8 mouse cellular contexts compared by ENCODE assay signal in the genomic region with DNA sequence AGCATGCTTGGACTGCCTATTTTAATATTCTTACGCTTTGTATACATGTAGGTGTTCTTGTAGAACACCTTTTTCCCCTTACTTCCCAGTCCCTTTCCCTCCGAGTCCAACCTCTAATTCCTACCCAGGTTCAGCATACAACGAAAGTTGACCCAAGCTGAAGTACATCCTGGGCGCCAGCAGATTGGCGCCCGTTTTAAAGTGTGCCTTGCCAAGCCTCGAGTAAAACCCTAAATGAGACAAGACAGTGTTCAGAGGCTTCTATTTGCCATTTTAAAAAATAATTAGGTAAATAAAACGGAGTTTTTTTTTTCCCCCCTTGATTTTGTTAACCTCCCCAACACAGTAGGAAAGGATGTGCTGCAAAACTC. TPM values are rescaled to one million over a fixed set of nuclear protein-coding genes. Genes with fewer than 3 reads are reported as not detected.
A peak's percentile ranks its signal among the peaks of the same experiment; 100 is the strongest.
DNase-seq lines count a peak whose midpoint lies in the region; ATAC-seq and TF ChIP-seq lines count a peak whose summit lies in the region.

No protein-coding gene starts in this region.

- H3K36me3 ChIP-seq in heart, embryonic 15.5 days: no peaks in the 10 kb centered on the region
- no peaks in the 10 kb centered on the region for H3K36me3 ChIP-seq in forebrain, postnatal 0 days (ENCODE audit: insufficient read depth)
- H3K36me3 ChIP-seq in midbrain, embryonic 11.5 days (ENCODE audit: control insufficient read depth, insufficient read depth, low read length): no peaks in the 10 kb centered on the region

- WGBS in heart, embryonic 15.5 days: 34% methylated on average over 8 of the region's 8 CpGs
- 38% methylated on average over 8 of the region's 8 CpGs for WGBS in forebrain, postnatal 0 days
- 50% methylated on average over 8 of the region's 8 CpGs for WGBS in midbrain, embryonic 11.5 days

- TF ChIP-seq CTCF in bone marrow macrophage, adult 2 months (IDR thresholded peaks at IDR 0.05; ENCODE audit: low read depth, low read length): no peak
- TF ChIP-seq CTCF in forebrain, postnatal 0 days (IDR thresholded peaks at IDR 0.05; ENCODE audit: low read depth): no peak

- H3K27ac ChIP-seq in heart, embryonic 15.5 days: peak overlapping the region; percentile 97
- H3K27ac ChIP-seq in bone marrow macrophage, adult 2 months (ENCODE audit: insufficient read depth, low read depth, low read length): peak overlapping the region; percentile 49
- peak overlapping the region; percentile 80 for H3K27ac ChIP-seq in forebrain, postnatal 0 days (ENCODE audit: low read depth, low read length)
- peak overlapping the region; percentile 67; the same call in 1 of the 2 replicates for H3K27ac ChIP-seq in midbrain, embryonic 11.5 days (ENCODE audit: low read depth, low read length)

- no peaks in the 10 kb centered on the region for H3K9me3 ChIP-seq in heart, embryonic 15.5 days (replicated peaks)
- H3K9me3 ChIP-seq in forebrain, postnatal 0 days (ENCODE audit: low read length): no peaks in the 10 kb centered on the region
- H3K9me3 ChIP-seq in midbrain, embryonic 11.5 days (ENCODE audit: control insufficient read depth, low read length): no peaks in the 10 kb centered on the region

- DNase-seq in heart, postnatal 10 days: no peak
- DNase-seq in forebrain, postnatal 0 days: no peak
- DNase-seq in midbrain, embryonic 11.5 days (ENCODE audit: low spot score, missing footprints): no peak
- no peak for DNase-seq in left cerebral cortex, postnatal 14 days (ENCODE audit: low spot score in 2 of 2)
- no peak for DNase-seq in ovary, postnatal 36 days (ENCODE audit: low spot score)
- no peak for DNase-seq in adrenal gland, postnatal 10 days

- no peak for TF ChIP-seq POLR2A in bone marrow macrophage, adult 2 months (IDR thresholded peaks at IDR 0.05; ENCODE audit: borderline replicate concordance, low read depth, low read length)

- no peak for ATAC-seq in heart, embryonic 15.5 days (replicated peaks; ENCODE audit: insufficient number of reproducible peaks, insufficient read depth, low FRiP score, low read depth)
- no peak for ATAC-seq in forebrain, postnatal 0 days
- ATAC-seq in midbrain, embryonic 11.5 days (ENCODE audit: low FRiP score): peak; percentile 1; the same call in 1 of the 2 replicates

- H3K27me3 ChIP-seq in heart, embryonic 15.5 days: no peaks in the 10 kb centered on the region
- H3K27me3 ChIP-seq in forebrain, postnatal 0 days (ENCODE audit: insufficient read depth, low read length): no peaks in the 10 kb centered on the region
- no peaks in the 10 kb centered on the region for H3K27me3 ChIP-seq in midbrain, embryonic 11.5 days (ENCODE audit: control insufficient read depth, insufficient read depth, low read length)

- intact Hi-C loops in heart, postnatal 10 days (cut with DNase I): loop anchor here (2.0 to 5.0 kb wide), 2 partner anchors 65 to 141 kb away; no protein-coding TSS in a partner anchor
- intact Hi-C loops in left cerebral cortex, postnatal 14 days (cut with DNase I): loop anchor here (5.0 kb wide), 1 partner anchor 61 kb away; the partner anchor contains the start of gene Epb41l2

- peak overlapping the region; percentile 69 for H3K4me2 ChIP-seq in heart, embryonic 15.5 days
- peak overlapping the region; percentile 80 for H3K4me2 ChIP-seq in forebrain, postnatal 0 days (ENCODE audit: low read depth)
- H3K4me2 ChIP-seq in midbrain, embryonic 11.5 days: peak overlapping the region; percentile 64

- peak overlapping the region; percentile 80 for H3K9ac ChIP-seq in heart, embryonic 15.5 days
- H3K9ac ChIP-seq in forebrain, postnatal 0 days: peak overlapping the region; percentile 82
- peak overlapping the region; percentile 91 for H3K9ac ChIP-seq in midbrain, embryonic 11.5 days (ENCODE audit: low read length)

- peak overlapping the region; percentile 78 for H3K4me3 ChIP-seq in heart, embryonic 15.5 days
- H3K4me3 ChIP-seq in bone marrow macrophage, adult 2 months (ENCODE audit: insufficient read depth, low read length): peak overlapping the region; percentile 71
- peak overlapping the region; percentile 68 for H3K4me3 ChIP-seq in forebrain, postnatal 0 days (ENCODE audit: low read depth, low read length)
- peak overlapping the region; percentile 74 for H3K4me3 ChIP-seq in midbrain, embryonic 11.5 days (ENCODE audit: low read depth, low read length)

- peaks cover 15% of the 10 kb centered on the region for H3K4me1 ChIP-seq in heart, embryonic 15.5 days (replicated peaks)
- peaks cover 40% of the 10 kb centered on the region for H3K4me1 ChIP-seq in bone marrow macrophage, adult 2 months (ENCODE audit: control insufficient read depth, insufficient read depth, low read length)
- peaks cover 9% of the 10 kb centered on the region; the same call in 1 of the 2 replicates for H3K4me1 ChIP-seq in forebrain, postnatal 0 days (ENCODE audit: insufficient read depth)
- H3K4me1 ChIP-seq in midbrain, embryonic 11.5 days (ENCODE audit: control insufficient read depth, insufficient read depth, low read length): peaks cover 6% of the 10 kb centered on the region; the same call in 1 of the 2 replicates

RNA-seq across cellular contexts. Expression of gene Akap7, which starts 11.4 kb away (rescaled TPM):
- 22.2 and 29.9 TPM in 2 replicates for polyA plus RNA-seq in heart, embryonic 15.5 days (2015; fragmentation: Nextera tagmentation; extraction: Ambion mirVana)
- total RNA-seq in heart, postnatal 10 days (2021): 10 to 100 TPM; 55.2 to 58.0 TPM
- 16.9 and 26.0 TPM in 2 replicates for polyA plus RNA-seq in bone marrow macrophage, adult 2 months (2012; ENCODE audit: insufficient read depth, insufficient read length, missing spikeins)
- 106 and 159 TPM in 2 replicates for total RNA-seq in forebrain, postnatal 0 days (2014; rRNA removed)
- polyA plus RNA-seq in forebrain, postnatal 0 days (2015; fragmentation: Nextera tagmentation; extraction: Ambion mirVana): 64.2 and 66.5 TPM in 2 replicates
- polyA plus RNA-seq in midbrain, embryonic 11.5 days (2014; fragmentation: Nextera tagmentation; extraction: Ambion mirVana): 20.5 and 22.1 TPM in 2 replicates
- total RNA-seq in left cerebral cortex, postnatal 14 days (2021): 10 to 100 TPM; 79.5 to 81.7 TPM
- 100 to 1,000 TPM in 1 of 2 experiments, 10 to 100 TPM in 1; 86.7 to 110 TPM for total RNA-seq in adrenal gland, postnatal 10 days (2021)
